Mouse (Mus musculus) gastrocnemius, postnatal 4 days (tissue): Measurements from ENCODE around the gene Mtus2. TPM values are rescaled to one million over a fixed set of nuclear protein-coding genes. Genes with fewer than 3 reads are reported as not detected.
"Not testable (repeated sequence)": the region's sequence is repeated elsewhere in the genome, so short reads cannot be mapped to it uniquely, and the experiment has no call there.

Source experiments
- DNase-seq, 2 experiments: peaks; one replicate each; pipeline ENCODE4 v3.0.0; 2021 to 2022; ENCODE audit warnings: low spot score in 2 of 2, mixed read lengths in 2 of 2
- total RNA-seq, 2 experiments: library from RNA; stranded (reverse); gene quantifications; 2 replicates each; pipeline ENCODE4 v1.2.3; 2021

The Mtus2 gene
- total RNA-seq, 2 experiments from 2014 or later, result 2.6 TPM

DNA sequence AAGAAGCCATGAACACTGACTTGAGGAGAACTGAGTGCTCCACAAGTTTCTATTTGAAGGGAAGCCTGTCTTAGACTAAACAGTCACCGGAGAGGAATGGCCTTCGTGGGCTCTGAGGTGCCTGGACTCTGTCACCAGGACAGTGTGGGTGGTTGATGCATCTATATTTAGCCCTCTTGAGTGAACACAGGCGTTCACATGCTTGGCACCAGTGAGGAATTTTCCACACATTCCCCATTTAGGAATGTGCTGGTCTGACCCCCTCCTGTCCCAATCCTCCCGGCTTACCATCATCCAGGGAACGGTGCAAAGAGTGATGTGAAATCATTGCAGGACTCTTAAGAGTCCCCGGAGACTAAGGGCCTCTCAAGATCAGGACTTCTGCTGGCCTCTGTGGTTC is 314.9 kb downstream of the Mtus2 start:
- DNase-seq, result no peak

DNA sequence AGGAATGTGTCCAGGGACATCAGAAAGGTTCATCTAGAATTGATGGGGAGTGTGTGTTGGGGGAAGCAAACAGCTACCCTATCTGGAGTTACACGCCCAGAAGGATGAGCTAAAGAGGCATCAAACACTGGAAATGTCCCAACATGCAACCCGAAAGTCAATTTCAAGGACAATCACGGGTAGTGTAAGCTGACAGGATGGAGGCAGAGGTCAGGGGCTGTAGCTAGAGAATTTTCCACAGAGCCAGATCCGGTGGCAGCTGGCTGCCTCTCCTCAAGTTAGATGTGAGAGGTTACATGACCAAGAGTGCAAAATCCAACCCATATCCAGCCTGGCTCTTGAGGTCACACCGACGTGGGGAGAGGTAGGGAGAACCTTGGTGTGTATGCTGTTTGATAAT is 315.7 kb downstream of the Mtus2 start:
- DNase-seq, result no peak

DNA sequence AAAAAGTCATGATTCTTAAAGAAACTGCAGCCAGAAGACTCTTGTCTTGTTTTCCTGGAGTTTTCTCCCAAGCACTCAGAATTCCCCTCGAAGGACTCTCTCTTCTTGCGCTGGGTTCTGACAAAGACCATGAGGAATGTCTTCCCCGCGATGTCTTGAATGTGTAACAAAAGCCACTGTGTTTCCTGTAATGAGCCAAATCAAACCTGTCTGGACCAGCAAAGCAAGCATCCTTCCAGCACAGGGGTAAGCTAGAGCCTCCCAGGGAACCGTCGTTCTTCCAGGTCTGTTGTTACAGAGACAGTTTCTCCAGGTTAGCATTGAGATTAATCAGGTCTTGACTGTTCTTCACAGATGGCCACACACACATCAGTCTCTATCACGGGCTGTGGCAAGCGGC is 321.1 kb downstream of the Mtus2 start:
- DNase-seq, result no peak

DNA sequence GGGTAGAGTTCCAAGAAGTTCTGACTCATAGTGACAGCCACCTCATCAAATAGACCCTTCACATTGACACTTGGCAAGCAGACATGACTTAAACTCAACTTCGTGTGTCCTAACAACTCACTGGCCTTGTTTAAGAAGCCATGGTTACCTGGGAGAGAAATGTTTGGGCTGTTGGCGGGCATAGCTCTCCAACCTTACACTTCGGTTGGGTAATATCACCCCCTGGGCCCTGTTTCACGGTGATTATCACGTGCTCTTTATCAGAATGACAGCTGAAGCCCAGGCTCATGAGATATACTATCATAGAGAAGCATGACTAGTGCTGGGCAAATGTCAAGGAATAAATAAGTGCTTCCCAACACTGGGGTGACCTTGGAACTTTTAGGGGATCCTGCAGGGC is 323.2 kb downstream of the Mtus2 start:
- DNase-seq, result no peak

DNA sequence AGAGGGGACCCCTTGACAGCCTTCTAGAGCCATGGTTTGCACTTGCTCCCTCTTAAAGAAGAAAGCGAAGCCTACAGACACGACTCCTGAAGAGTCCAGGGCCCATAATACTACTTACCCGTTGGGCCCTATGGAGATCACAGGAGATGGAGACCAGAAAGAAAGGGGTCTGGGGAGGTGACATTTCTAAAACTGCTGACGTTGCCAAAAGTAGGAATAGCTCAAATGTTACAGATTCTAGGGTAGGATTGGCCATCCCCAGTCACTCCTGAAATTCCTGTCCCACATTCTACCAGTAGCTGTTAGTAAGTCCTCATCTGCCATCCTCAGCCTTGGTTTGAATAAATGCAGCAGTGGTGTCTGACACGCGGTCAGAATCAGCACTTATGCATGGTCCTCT is 325.0 kb downstream of the Mtus2 start:
- no peak for DNase-seq

DNA sequence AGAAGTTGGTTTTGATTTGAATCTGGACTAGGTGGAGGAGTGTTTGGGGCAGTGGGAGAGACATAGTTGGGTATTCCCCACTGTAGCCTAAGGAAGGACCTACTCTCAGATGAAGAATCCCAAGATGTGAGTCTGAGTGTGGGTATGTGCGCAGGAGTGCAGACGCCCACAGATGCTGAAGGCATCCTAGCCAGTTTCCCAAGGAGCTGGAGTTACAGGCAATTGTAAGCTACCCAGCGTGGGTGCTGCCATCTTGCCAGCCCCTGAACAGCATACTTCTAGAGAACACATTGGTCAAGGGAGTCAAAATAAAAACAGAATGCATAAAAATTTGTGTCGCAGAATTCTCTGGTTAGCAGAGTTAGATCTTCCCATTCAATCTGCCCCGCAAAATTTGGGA is 325.5 kb downstream of the Mtus2 start:
- DNase-seq, result no peak

DNA sequence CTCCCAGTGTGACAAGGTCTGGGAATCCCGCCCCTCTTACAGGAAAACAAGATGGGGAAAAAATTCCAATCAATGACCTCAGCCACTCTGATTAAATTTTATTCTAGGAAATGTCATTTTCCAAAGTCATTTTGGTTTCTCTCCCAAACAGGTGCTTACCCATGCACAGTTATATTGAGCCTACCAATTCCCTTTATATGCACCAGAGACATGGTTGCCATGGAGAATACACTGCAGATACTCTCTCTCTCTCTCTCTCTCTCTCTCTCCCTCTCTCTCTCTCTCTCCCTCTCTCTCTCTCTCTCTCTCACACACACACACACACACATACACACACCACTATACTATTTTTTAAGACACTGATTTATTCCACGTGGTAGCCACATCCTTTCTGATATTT is 326.1 kb downstream of the Mtus2 start:
- no peak for DNase-seq

DNA sequence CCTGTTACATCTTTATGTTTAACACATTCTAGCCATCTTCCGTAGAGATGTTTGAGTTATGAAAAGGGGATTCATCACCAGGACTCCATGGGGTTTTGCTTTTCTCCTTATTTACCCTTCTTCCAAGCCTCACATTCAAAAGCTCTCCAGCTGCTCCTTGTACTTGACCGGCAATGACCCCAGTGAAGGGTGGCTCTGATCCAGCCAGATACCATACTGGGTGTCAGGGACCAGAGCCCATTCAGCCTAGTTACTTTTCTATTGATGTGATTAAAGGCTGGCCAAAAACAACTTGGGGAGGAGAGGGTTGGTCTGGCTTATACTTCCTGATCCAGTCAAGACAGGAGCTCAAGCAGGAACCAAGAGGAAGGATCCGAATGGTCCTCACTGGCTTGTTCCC is 326.5 kb downstream of the Mtus2 start:
- no peak for DNase-seq

DNA sequence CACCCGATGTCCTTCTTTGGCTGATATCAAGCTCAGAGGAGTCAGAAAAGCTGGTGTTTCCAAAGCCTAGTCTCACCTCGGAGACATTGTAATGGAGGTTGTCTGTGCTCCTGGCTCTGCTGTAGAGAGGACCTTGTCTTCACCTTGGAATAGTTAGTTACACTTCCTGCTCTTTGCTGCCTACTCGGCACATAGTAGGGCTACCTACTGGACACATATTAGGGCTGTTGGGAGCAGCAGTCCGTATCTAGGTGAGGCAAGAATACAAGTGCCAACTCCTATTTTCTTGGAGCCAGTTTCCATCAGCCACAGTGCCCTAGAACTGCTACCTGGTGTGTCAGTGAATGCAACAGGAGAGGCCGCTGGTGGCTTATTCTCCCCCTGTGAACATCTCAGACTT is 330.4 kb downstream of the Mtus2 start:
- no peak for DNase-seq

DNA sequence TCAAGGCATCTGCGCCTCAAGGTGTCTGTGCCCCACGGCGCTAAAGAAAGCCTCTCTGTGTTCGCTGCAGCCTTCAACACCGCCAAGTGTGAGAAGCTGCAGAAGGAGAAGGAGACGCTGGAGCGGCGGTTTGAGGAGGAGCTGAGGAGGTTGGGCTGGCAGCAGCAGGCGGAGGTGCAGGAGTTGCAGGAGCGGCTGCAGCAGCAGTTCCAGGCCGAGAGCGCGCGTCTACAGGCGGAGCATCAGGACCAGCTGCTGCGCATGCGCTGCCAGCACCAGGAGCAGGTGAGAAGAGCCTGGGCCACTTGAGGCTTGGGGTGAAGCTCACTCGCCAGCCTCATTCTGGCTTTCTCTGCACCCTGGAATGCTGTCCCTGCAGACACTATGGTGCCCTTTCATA is 331.7 kb downstream of the Mtus2 start:
- no peak for DNase-seq

DNA sequence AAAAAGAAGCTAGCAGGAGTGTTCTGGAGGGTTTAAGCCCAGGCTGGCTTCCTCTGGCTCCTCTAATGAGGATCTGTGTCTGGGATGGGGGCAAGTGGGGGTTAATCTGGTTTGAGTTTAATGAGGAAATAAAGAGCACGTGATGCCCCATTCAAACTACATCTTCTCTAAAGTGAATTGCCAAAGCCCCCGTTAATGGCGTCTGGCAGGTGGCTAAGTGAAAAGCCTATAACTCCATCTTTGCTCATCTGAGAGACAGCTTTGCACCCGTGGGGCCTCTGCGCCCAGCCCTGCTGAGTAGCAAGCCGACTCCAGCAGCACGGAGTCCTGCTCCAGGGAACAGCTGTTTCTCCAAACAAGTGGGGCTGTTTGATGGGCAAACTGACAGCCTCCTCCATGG is 332.8 kb downstream of the Mtus2 start:
- no peak for DNase-seq

DNA sequence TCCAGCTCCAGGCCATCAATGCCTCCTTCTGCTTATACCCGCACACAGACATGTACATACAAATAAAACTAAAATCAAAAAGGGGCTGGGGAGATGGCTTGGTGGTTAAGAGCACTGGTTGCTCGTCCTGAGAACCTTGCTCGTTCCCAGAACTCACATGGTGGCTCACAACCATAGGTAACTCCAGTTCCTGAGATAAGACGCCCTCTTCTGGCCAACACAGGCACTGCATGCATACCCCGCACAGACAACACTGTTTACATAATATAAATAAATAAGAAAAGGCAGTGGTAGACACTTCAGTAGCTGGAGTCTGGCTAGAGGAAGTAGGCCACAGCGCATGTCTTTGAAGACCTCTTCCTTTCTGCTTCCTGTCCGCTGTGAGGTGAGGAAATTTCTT is 335.7 kb downstream of the Mtus2 start:
- DNase-seq, result no peak

DNA sequence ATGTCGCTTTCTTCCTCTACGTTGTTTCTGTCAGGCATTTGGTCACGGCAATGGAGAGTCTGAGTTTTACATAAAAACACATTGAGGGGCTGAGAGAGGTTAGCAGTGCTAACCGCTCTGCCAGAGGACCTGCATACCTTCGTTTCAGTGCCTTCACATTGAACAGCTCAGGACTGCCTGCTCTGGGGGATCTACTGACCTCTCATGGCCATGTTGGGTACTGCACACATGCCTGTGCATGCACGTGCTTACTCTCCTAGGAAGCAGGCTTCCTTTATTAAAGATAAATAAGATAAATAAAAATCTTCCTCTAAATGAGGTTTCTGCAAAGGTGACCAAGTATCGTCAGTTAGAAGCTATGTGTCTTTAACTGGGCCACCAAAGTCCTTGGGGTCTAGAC is 336.2 kb downstream of the Mtus2 start:
- DNase-seq, result no peak

DNA sequence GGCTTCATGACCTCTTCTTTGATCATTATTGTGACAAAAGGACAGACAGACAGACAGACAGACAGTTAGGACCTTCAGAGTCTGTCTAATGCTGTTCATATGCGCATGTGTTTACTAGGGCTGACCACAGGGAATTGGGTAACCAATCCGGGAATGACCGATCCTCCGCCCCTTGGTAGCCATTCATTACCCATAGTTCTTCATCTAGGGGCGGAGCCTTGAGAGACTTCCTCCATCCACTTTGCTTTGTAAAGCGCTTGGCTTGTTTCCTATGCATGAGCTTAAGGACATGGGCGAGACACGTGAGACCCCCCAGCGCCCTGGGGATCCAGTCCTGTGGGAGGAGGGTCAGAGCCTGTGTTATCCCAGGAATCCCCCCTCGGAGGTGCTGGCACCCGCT is 345.8 kb downstream of the Mtus2 start:
- DNase-seq, result no peak

DNA sequence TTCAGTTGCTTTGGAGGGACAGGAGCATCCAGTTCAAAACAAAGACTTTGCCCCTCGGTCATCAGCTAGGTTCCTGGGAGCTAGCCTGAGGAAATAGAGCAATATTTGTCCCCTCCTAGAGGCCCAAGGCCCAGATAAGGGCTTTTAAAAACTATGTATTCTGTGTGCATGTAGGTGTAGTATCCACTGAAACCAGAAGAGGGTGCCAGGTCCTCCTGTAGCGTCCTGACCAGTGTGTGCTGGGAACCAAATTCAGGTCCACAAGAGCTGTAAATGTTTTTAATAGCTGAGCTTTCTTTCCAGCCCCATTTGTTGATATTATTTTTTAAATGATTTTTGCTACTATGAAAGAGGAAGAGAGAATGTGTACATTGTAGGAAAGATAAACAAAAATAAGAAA is 347.0 kb downstream of the Mtus2 start:
- DNase-seq, result no peak

DNA sequence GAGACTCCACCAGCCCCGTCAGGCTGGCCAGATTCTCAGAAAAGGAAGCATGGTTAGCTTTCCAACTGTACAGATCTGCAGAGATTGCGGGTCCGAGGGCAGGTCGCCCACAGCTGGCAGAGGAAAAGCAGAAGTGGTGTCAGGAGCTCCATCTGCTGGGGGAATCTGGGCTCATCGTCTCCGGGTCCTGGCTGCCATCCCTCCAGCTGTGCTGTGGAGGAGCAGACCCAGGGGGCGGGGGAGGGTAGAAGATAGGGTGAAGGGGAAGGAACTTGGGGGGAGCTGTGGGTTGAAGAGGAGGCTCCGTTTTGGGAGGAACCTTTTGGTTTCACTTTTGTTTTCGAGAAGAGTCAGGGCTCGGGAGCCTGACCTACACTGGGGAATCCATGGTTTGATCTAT is 353.7 kb downstream of the Mtus2 start:
- DNase-seq, result no peak

DNA sequence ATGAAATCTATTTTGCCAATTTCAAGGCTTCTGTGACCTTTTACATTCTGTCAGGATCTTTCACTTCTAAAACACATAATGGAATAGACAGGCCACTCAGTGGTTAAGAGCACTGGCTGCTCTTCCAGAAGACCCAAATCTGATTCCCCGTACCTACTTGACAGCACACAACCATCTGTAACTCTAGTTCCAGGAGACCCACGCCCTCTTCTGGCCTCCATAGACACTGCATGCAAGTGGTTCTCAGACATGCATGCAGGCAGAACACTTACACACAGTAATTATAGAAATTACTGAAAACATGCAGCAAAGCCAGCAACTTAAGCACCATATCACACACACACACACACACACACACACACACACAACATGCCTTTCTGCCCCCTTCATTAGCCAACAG is 355.3 kb downstream of the Mtus2 start:
- no peak for DNase-seq

DNA sequence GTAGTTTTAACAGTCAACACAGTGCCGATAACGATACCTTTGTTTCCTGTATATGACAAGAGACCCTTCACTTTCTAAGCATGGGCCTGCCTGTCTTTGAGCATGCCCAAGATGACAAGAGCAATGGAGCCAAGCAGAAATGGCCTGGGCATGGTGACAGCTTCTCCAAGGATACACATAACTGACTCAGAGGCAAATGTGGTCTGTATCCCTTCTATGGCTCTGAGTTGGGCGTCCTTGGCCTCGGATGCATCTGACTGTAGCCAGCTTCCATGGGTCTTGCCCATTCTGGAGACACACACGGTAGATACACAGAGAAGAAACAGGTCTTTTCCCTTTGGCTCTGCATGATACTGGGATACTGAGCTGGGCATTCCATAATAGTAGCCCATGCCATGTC is 357.8 kb downstream of the Mtus2 start:
- DNase-seq, result no peak

DNA sequence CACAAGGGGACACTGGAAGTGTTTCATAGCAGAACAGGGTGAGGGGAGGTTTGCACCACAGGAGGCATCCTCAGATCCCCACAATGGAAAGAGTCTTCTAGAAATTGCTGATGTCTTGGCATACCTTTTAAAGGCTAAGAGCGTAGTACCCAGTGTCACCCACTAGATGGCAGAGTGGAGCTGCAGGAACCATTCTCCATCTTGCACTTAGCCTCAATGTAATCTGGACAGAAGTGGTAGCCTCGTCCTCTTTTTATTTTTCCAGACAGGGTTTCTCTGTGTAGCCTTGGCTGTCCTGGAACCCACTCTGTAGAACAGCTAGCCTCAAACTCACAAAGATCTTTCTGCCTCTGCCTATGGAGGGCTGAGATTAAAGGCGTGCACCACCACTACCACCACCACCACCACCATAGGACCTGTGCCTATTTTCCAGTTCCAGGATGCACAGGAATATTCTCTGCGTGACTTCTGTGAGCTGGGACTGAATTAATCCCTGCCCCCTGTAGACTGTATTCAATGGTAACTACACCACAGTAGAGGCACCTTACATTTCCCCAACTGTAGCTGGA is 368.3 kb downstream of the Mtus2 start:
- DNase-seq, result no peak

DNA sequence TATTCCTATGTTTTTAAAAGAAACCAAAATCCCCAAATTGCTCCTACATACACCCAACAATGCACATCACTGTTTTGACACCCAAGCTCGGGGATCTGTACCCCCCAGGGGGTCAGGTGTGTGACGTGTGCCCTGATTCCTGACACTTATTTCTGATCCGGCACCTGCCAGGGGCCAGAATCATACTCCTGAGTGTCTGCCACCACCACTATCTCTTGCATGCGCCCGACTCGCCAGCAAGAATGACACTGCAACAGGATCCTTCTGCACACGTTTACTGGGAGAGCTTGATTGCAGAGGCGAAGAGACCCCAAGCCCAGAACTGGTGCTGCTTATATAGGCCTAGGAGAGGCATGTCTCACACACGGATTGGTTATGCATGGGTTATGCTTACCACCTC is 369.2 kb downstream of the Mtus2 start:
- not testable (repeated sequence) for DNase-seq

DNA sequence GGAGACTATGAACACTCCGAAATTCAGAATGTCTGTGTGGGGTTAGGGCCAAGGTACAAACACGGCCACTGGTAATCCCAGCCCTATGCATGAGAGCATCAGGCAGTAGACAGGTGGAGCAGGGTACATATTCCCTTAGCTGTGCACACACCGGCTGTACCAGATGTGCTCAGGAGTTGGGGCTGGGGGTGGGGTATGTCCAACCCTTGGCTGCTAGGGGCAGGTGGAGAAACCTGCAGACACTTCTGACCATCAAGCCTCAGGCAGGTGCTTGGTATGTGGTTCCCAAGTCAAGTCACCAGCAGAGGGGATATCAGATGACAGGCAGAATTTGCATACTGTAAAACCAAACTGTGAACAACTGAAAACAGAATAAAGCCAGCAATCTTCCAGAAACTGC is 371.9 kb downstream of the Mtus2 start:
- DNase-seq, result no peak

DNA sequence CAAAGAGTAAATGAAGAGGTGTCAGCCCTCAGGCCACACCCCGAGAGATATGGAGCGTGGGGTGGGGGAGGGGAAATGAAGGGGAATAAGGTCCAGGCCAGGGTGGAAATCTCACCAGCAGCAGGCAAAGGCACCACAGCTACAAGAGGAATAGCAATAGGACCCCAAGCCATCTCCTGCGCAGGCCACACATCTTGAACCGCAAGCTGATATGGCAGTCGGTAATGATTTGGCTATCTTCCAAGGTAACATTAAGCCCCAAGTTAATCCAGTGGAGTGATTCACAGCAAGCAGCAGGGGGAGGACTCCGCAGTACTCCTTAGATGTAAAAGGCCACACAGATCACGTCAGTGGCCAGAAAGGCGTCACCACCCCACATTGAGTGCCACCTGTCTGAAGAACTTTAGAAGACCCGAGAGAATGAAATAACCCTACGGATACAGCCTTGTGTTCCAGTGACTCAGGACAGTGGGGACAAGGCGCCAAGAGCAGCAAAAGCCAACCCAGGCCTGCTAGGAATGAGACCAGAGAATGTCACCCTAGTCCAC is 374.2 kb downstream of the Mtus2 start:
- DNase-seq, result no peak

DNA sequence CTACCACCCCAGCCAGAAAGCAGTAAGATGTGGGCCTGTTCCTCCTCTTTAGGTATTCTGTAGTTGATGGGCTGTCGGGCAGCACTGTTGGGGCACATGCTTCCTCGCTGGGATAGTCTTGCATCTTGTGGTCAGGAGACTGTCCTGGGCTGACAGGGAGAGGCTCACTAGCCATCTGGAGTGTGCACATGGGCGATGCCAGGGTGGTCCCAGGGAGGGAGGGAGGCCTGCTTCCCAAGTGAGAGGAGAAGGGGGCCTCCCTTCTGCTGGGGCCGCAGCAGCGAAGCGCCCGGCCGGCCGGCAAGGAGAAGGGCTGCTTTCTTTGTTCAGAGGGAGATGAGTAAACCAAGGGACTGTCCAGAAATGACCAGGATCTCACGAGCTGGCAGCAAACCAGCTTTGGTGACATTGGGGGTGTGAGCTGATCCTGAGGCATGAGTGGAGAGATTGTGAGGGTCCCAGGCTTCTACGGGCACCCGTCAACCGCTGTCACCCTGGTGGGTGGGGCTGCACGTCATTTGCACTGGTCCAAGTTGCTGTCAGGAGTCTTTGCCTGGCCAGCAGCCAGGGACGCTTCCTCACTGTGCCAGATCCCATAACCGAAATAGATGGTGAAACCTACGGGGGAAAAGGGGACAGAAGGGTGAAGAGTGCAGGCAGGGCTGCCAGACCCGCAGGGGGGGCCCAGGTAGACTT is 375.0 kb downstream of the Mtus2 start:
- DNase-seq, result no peak
